Mouse (Mus musculus) forebrain, embryonic 10.5 days (tissue): ENCODE results near the gene St3gal6. TPM values are rescaled to one million over a fixed set of nuclear protein-coding genes. Genes with fewer than 3 reads are reported as not detected.

Experiments
- DNase-seq: peaks from one replicate; pipeline ENCODE4 v3.0.0-alpha.2; 2017; ENCODE audit warnings: low spot score; ENCODE audit errors: extremely low spot score
- H3K27ac ChIP-seq: fragments of 300-500 bp; sonication (generic); 2 replicates; pipeline ENCODE4 v1.5.1; 2016; ENCODE audit warnings: mild to moderate bottlenecking
- H3K27me3 ChIP-seq: fragments of 300-500 bp; sonication (generic); 2 replicates; pipeline ENCODE4 v1.6.1; 2016; ENCODE audit warnings: mild to moderate bottlenecking; ENCODE audit not compliant: poor library complexity, severe bottlenecking
- H3K36me3 ChIP-seq: fragments of 300-500 bp; sonication (generic); replicated peaks from 2 replicates; pipeline ENCODE4 v1.6.1; 2016; ENCODE audit warnings: mild to moderate bottlenecking, moderate library complexity
- H3K4me1 ChIP-seq: fragments of 300-500 bp; sonication (generic); 2 replicates; pipeline ENCODE4 v1.6.1; 2016
- H3K4me3 ChIP-seq: fragments of 300-500 bp; sonication (generic); 2 replicates; pipeline ENCODE4 v1.5.1; 2016; ENCODE audit warnings: mild to moderate bottlenecking, moderate library complexity
- H3K9me3 ChIP-seq: fragments of 300-500 bp; sonication (generic); 2 replicates; pipeline ENCODE4 v1.6.1; 2016; ENCODE audit warnings: mild to moderate bottlenecking, moderate library complexity
- WGBS: fragments of 180-500 bp; shearing (Covaris S2); methylation state at CpG from one replicate; pipeline ENCODE4 v1.1.7; 2016; 5-methylcytosine and 5-hydroxymethylcytosine counted together
- polyA plus RNA-seq: library from polyadenylated mRNA; unstranded; fragments of >200 nt; fragmentation: Nextera tagmentation; extraction: Ambion mirVana; gene quantifications from 2 replicates; pipeline ENCODE4 v1.2.1, GENCODE M21; 2016

Gene St3gal6
- polyA plus RNA-seq, 1 experiment from 2014 or later: 10.6 TPM

DNA sequence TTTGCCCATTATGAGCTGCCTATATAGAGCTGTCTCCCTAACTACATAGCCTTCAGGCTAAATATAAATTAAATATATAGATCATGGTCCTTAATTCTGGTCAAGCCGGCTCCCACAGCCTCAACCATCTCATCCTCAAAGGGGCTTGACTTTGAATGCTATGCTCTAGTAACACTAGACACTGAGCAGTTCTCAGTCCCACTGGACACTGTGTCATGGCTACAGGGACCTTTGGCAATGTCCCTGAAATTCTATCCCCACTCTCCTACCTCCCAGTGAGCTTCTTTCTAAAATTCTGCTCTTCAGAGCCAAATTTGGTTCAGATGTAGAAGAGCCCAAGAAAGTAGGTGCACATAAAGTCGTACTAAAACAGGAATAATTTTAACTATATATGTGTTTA is 7.9 kb downstream of the St3gal6 start:
- Histone ChIP-seq H3K36me3 (no peaks in the 10 kb centered on the region), H3K4me1 (peaks cover 32% of the 10 kb centered on the region), H3K27ac (no peak overlapping the region), H3K27me3 (no peaks in the 10 kb centered on the region; the same call in 1 of the 2 replicates), H3K9me3 (no peaks in the 10 kb centered on the region), H3K4me3 (no peak overlapping the region)
- DNase-seq: no peak
- WGBS: 95% methylated on average over 2 of the region's 2 CpGs

- Histone ChIP-seq H3K4me1 (peaks cover 36% of the 10 kb centered on the region), H3K36me3 (no peaks in the 10 kb centered on the region), H3K9me3 (no peaks in the 10 kb centered on the region), H3K27ac (no peak overlapping the region), H3K4me3 (no peak overlapping the region), H3K27me3 (no peaks in the 10 kb centered on the region)
- 91% methylated on average over 9 of the region's 9 CpGs for whole genome bisulfite sequencing
- no peak for DNase-seq
Measured at GRCm38 (mm10) chr16:58514565-58514964, 9.5 kb downstream of the St3gal6 start.

DNA sequence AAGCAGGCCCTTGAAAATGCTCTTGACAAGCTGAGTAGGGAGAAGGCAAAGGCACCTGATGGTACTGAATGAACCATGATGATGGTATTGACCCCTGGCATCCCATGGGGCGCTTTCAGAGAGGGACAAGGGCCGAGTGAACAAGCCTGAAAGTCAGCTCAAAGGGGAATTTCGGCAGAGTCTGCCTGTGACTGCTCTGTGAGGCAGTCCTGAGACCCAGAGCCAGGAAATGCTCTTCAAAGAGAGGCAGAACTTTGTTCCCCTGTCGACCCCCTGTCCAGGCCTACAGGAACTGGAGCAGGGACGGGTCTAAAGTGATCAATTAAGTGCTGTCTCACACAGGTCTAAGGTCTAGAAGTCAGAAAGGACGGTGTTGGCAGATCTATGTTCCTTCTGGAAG is 10.3 kb downstream of the St3gal6 start:
- Histone ChIP-seq H3K27ac (peak overlapping the region; percentile 58; the same call in 1 of the 2 replicates), H3K27me3 (no peaks in the 10 kb centered on the region), H3K4me1 (peaks cover 34% of the 10 kb centered on the region), H3K4me3 (no peak overlapping the region), H3K9me3 (no peaks in the 10 kb centered on the region), H3K36me3 (no peaks in the 10 kb centered on the region)
- no peak for DNase-seq
- 45% methylated on average over 6 of the region's 6 CpGs for WGBS

DNA sequence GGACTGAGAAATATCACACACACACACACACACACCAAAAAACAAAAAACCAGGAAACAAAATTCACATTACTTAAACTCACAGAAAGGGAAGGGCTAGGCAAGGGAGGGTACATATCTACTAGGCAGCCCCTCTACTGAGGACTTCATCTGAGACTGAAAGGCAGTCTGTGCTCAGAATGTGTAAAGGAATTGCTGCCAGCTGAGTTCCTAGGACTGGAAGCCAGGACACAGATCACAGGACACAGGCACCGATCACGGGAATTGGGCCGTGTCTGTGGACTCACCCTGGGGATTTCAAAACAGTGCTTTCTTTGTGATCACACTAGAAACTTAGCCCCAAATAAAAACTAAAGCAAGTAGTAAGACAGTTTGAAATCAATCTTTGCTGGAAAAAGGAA is 11.2 kb downstream of the St3gal6 start:
- H3K27ac ChIP-seq: peak overlapping the region; percentile 61
- peaks cover 37% of the 10 kb centered on the region for H3K4me1 ChIP-seq
- 30% methylated on average over 3 of the region's 3 CpGs for WGBS
- H3K9me3 ChIP-seq: no peaks in the 10 kb centered on the region
- no peak overlapping the region for H3K4me3 ChIP-seq
- H3K27me3 ChIP-seq: no peaks in the 10 kb centered on the region
- no peaks in the 10 kb centered on the region for H3K36me3 ChIP-seq
- no peak for DNase-seq

DNA sequence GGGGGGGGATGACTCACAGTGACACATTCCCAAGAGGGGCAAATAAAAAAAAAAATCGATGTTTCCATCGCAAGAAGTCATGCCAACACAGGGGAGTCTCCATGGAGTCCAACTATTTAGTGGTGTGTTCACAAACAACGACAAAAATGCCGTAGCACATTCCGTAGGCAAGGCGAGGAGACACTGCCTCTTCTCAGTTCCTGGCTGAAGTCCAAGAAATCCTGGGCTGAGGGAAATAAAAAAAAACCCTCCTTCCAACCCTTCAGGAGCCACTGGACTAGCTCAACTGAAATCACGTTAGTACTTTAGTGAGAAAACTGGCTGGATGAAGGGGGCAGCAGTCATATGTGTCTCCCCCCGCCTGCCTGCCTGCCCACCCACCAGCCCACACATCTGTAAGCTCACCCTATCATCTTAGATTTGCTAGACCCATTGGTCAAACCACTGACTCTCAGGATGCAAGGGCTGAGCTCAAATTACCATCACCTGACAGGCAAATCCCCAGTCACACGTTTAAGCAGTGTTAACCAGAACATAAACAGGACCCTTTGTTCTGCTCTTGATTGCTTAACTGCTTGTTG is 11.8 kb downstream of the St3gal6 start:
- no peak for DNase-seq

GRCm38 (mm10) chr16:58504945-58505344 is 19.1 kb downstream of the St3gal6 start:
- no peaks in the 10 kb centered on the region for H3K9me3 ChIP-seq
- peaks cover 8% of the 10 kb centered on the region; the same call in 1 of the 2 replicates for H3K27me3 ChIP-seq
- no peak for DNase-seq
- H3K4me1 ChIP-seq: peaks cover 30% of the 10 kb centered on the region
- no peak overlapping the region for H3K4me3 ChIP-seq
- H3K36me3 ChIP-seq: no peaks in the 10 kb centered on the region
- no peak overlapping the region for H3K27ac ChIP-seq

More for the DNA sequence above, 11.8 kb downstream of the St3gal6 start:
- Histone ChIP-seq H3K4me3 (no peak overlapping the region), H3K4me1 (peaks cover 43% of the 10 kb centered on the region), H3K27me3 (no peaks in the 10 kb centered on the region), H3K9me3 (no peaks in the 10 kb centered on the region), H3K36me3 (no peaks in the 10 kb centered on the region), H3K27ac (no peak overlapping the region; the same call in 1 of the 2 replicates)
- WGBS: 57% methylated on average over 9 of the region's 9 CpGs

- WGBS: 81% methylated on average over 6 of the region's 6 CpGs
- no peak overlapping the region for H3K27ac ChIP-seq
- DNase-seq: no peak
Measured at GRCm38 (mm10) chr16:58502566-58502965, 21.5 kb downstream of the St3gal6 start.

DNA sequence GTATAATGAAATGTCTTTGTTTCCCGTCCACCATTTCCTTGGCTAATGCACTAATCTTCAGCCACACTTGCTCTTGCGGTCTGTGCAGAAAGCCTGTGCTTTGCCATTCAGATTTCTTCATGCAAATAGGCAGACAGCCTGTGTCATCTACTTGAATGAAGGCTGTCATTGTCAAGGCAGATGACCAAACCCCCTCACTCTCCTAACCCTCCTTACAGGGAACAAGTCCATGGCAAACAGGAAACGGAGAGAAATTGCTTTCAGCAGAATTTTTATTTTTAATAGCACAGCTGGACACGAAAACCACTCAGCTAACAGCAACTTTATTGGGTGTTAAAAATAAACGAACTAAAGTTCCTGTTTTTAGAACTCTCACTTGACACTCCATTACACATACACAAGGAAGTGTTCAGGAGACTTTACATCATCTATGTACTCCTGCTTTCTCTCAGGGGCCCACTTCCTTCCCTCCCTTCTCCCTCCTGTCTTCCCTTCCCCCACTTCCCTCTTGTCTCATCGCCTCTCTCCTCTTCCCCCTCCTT is 22.2 kb downstream of the St3gal6 start:
- Histone ChIP-seq H3K36me3 (no peaks in the 10 kb centered on the region), H3K4me3 (no peak overlapping the region), H3K9me3 (no peaks in the 10 kb centered on the region), H3K4me1 (peaks cover 47% of the 10 kb centered on the region), H3K27me3 (peaks cover 25% of the 10 kb centered on the region), H3K27ac (0 out of 2 replicates have a peak overlapping the region, but pooled peaks have one; percentile 40)
- 52% methylated on average over 6 of the region's 6 CpGs for WGBS
- no peak for DNase-seq

More at GRCm38 (mm10) chr16:58502566-58502965, 21.5 kb downstream of the St3gal6 start:
- H3K9me3 ChIP-seq: no peaks in the 10 kb centered on the region
- H3K4me3 ChIP-seq: no peak overlapping the region
- peaks cover 18% of the 10 kb centered on the region for H3K27me3 ChIP-seq
- H3K4me1 ChIP-seq: peaks cover 46% of the 10 kb centered on the region
- no peaks in the 10 kb centered on the region for H3K36me3 ChIP-seq

- 39% methylated on average over 5 of the region's 5 CpGs for WGBS
- Histone ChIP-seq H3K36me3 (no peaks in the 10 kb centered on the region), H3K27ac (peak overlapping the region; percentile 53; the same call in 1 of the 2 replicates), H3K4me1 (peaks cover 47% of the 10 kb centered on the region), H3K9me3 (no peaks in the 10 kb centered on the region), H3K4me3 (no peak overlapping the region), H3K27me3 (peaks cover 34% of the 10 kb centered on the region)
- no peak for DNase-seq
Measured at GRCm38 (mm10) chr16:58499650-58500049, 24.4 kb downstream of the St3gal6 start.

GRCm38 (mm10) chr16:58499172-58499584 is 24.9 kb downstream of the St3gal6 start:
- Histone ChIP-seq H3K4me1 (peaks cover 47% of the 10 kb centered on the region), H3K27me3 (peaks cover 34% of the 10 kb centered on the region), H3K27ac (peak overlapping the region; percentile 53; the same call in 1 of the 2 replicates), H3K9me3 (no peaks in the 10 kb centered on the region), H3K36me3 (no peaks in the 10 kb centered on the region), H3K4me3 (no peak overlapping the region)
- DNase-seq: peak; percentile 31
- WGBS: 54% methylated on average over 1 of the region's 1 CpGs

GRCm38 (mm10) chr16:58497886-58498713 is 25.9 kb downstream of the St3gal6 start:
- Histone ChIP-seq H3K4me3 (no peak overlapping the region), H3K36me3 (no peaks in the 10 kb centered on the region), H3K27me3 (peaks cover 34% of the 10 kb centered on the region), H3K9me3 (no peaks in the 10 kb centered on the region), H3K4me1 (peaks cover 47% of the 10 kb centered on the region), H3K27ac (peak overlapping the region; percentile 53; the same call in 1 of the 2 replicates)
- DNase-seq: no peak
- WGBS: 87% methylated on average over 9 of the region's 9 CpGs

DNA sequence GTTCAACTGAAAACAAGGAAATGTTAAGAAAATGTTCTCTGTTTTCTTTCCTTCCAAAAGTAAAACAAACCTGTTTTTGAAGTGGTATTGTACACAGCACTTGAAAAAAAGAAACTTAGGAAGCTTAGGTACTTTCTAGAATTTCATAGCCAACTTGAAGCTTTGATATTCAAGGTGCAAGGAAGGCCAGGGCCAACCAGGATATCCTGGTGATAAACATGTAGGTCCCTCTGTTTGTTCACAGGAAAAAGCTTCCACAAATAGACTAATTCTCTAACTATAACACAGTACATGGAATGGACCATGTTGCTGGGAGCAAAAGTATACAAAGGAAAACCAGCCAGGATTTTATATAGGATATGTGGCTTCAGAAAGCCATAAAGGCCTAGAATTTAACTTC is 27.3 kb downstream of the St3gal6 start:
- Histone ChIP-seq H3K36me3 (no peaks in the 10 kb centered on the region; the same call in 1 of the 2 replicates), H3K27me3 (peaks cover 34% of the 10 kb centered on the region), H3K4me1 (peaks cover 38% of the 10 kb centered on the region), H3K9me3 (no peaks in the 10 kb centered on the region), H3K27ac (peak overlapping the region; percentile 66; the same call in 1 of the 2 replicates), H3K4me3 (no peak overlapping the region)
- no peak for DNase-seq

GRCm38 (mm10) chr16:58487861-58488260 is 36.2 kb downstream of the St3gal6 start:
- Histone ChIP-seq H3K27ac (no peak overlapping the region), H3K9me3 (no peaks in the 10 kb centered on the region), H3K27me3 (no peaks in the 10 kb centered on the region), H3K36me3 (no peaks in the 10 kb centered on the region; the same call in 1 of the 2 replicates), H3K4me3 (no peak overlapping the region), H3K4me1 (no peaks in the 10 kb centered on the region)
- 90% methylated on average over 6 of the region's 6 CpGs for WGBS
- no peak for DNase-seq
